Mouse (Mus musculus): ENCODE measurements around the gene Dyrk1b. TPM values are rescaled to one million over a fixed set of nuclear protein-coding genes. Genes with fewer than 3 reads are reported as not detected.

Gene Dyrk1b
- polyA plus RNA-seq (2017; shearing (Covaris generic)) = 8.9 TPM

DNA sequence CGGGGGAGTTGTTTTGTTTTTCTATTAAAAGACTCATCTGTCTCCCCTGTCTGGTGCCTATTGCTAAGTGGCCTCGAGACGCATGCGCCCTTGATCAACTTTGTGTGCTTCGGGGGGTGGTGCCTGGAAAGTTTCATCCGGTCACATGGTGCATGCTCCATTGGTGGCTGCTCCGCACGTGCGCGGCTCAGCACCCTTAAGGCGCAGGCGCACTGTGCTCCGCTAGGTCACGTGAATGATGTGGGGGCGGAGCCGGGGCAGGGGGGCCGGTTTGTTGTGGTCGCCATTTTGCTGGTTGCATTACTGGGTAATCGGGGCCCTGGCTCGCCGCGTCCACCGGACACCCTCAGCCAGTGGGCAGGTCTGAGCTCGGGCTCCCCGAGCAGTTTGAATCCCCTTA, at the start of gene Dyrk1b:
TSS of gene Dyrk1b (plus strand) at position 242 of the 400 bp plus-strand sequence.

DNA sequence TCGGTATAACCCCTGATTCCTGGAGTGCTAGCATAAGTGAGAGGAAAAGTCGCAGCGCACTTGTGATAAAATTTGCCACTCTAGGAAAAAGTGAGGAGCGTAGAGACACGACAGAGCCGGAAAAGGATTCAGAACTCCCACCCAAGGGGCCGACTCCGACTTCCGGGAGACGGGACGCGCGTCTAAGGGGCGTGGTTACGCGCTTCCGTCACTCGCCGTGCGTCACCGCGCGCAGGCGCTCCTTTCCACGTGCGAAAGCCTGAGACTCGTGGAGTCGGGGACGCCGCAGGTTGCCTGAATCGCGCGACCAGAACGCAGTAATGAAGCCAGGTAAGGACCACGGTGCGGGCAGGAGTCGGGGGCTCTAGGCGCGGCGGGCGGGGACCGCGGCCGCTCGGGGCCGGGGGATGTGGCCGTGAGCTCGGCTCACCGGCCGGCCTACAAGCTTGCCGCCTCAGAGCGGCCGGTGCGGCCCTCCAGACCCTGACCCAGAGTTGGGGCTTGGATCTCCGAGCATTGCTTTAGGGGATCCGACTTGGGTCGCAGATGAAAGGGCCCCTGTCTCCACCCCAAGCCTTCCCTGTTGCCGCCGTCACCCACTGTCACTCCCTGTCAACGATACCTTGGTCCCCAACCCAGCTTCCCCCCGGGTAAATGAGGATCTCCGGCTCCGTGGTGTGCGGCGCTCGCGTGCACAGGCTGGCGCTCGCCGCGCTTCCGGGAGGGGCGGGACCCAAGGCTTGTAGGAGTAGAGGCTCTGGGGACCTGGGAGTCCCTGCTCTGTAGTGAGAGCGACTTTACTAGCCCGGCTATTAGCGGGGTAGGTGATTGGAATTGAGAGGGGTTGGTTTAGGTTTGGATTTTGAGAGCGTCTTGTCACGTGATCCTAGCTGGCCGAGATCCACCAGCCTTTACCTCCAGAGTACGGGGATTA, 9.5 kb upstream of the Dyrk1b start, which contains the start of gene Fbl:
TSS of gene Fbl (plus strand) at position 222 of the 934 bp plus-strand sequence.

Other genes with a start within 250 kb of the Dyrk1b start
- 14.0 TPM for gene Zfp780b, start 200.3 kb upstream of the Dyrk1b start, polyA plus RNA-seq (2017; shearing (Covaris generic))
- 9.3 TPM for gene Zfp850, start 165.4 kb upstream of the Dyrk1b start, polyA plus RNA-seq (2017; shearing (Covaris generic))
- 229 TPM for gene Psmc4, start 129.4 kb upstream of the Dyrk1b start, polyA plus RNA-seq (2017; shearing (Covaris generic))
- gene Fcgbp, start 108.2 kb upstream of the Dyrk1b start, polyA plus RNA-seq (2017; shearing (Covaris generic)) = not detected
- gene 9530053A07Rik, start 50.0 kb upstream of the Dyrk1b start, polyA plus RNA-seq (2017; shearing (Covaris generic)) = 0.06 TPM
- 207 TPM for gene Fbl, start 9.8 kb upstream of the Dyrk1b start, polyA plus RNA-seq (2017; shearing (Covaris generic))
- gene Eid2, start 88.4 kb downstream of the Dyrk1b start, polyA plus RNA-seq (2017; shearing (Covaris generic)) = 0.56 TPM
- gene Eid2b, start 98.3 kb downstream of the Dyrk1b start, polyA plus RNA-seq (2017; shearing (Covaris generic)) = 2.3 TPM
- gene Selenov, start 111.7 kb downstream of the Dyrk1b start, polyA plus RNA-seq (2017; shearing (Covaris generic)) = not detected
- not detected for gene Dll3, start 122.8 kb downstream of the Dyrk1b start, polyA plus RNA-seq (2017; shearing (Covaris generic))
- 64.4 TPM for gene Timm50, start 132.6 kb downstream of the Dyrk1b start, polyA plus RNA-seq (2017; shearing (Covaris generic))
- 240 TPM for gene Supt5, start 159.3 kb downstream of the Dyrk1b start, polyA plus RNA-seq (2017; shearing (Covaris generic))
- gene Rps16, start 171.2 kb downstream of the Dyrk1b start, polyA plus RNA-seq (2017; shearing (Covaris generic)) = 722 TPM
- gene Plekhg2, start 193.1 kb downstream of the Dyrk1b start, polyA plus RNA-seq (2017; shearing (Covaris generic)) = 93.4 TPM
- 224 TPM for gene Zfp36, start 200.8 kb downstream of the Dyrk1b start, polyA plus RNA-seq (2017; shearing (Covaris generic))
- 27.9 TPM for gene Med29, start 213.2 kb downstream of the Dyrk1b start, polyA plus RNA-seq (2017; shearing (Covaris generic))
- 118 TPM for gene Paf1, start 213.5 kb downstream of the Dyrk1b start, polyA plus RNA-seq (2017; shearing (Covaris generic))